Mouse (Mus musculus): ENCODE data around the gene Sva. TPM values are rescaled to one million over a fixed set of nuclear protein-coding genes. Genes with fewer than 3 reads are reported as not detected.

Gene Sva
- polyA plus RNA-seq (2015; fragmentation: Nextera tagmentation; extraction: Ambion mirVana) = not detected in 2 replicates

DNA sequence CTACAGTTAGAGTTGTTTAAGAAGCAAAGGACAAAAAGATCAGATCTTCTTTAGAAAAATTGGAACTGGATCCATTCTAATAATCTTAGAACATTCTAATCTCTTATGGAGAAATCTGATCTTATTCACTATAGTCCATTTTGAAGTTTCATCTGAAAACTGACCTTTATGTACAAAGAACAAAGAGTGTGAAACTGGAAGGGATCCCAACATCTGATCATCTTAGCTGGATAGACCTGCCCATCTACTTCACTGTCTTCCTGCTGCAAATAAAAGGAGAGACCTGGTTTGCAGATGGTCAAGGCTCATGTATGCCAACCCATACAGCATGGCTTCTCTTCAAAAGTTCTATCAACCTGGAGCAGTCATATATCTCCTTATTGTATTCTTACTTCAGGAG, at the start of gene Sva:
TSS of gene Sva (plus strand) at position 301 of the 400 bp plus-strand sequence.
- ATAC-seq (replicated peaks) = no peak
- no peaks in the 10 kb centered on the region for H3K4me1 ChIP-seq
- H3K27me3 ChIP-seq = no peaks in the 10 kb centered on the region
- H3K9me3 ChIP-seq = no peaks in the 10 kb centered on the region
- no peak within 1 kb of the TSS for H3K4me2 ChIP-seq (replicated peaks)
- no peak within 1 kb of the TSS for H3K4me3 ChIP-seq
- no peak within 1 kb of the TSS for H3K27ac ChIP-seq (replicated peaks)
- H3K36me3 ChIP-seq = no peaks in the 10 kb centered on the region
- H3K9ac ChIP-seq (replicated peaks) = no peak within 1 kb of the TSS

Other genes with a start within 250 kb of the Sva start
- not detected in 2 replicates for gene Pip, start 190.9 kb upstream of the Sva start, polyA plus RNA-seq (2015; fragmentation: Nextera tagmentation; extraction: Ambion mirVana)
- not detected in 2 replicates for gene Sval2, start 185.4 kb upstream of the Sva start, polyA plus RNA-seq (2015; fragmentation: Nextera tagmentation; extraction: Ambion mirVana)
- gene Sval1, start 86.8 kb upstream of the Sva start, polyA plus RNA-seq (2015; fragmentation: Nextera tagmentation; extraction: Ambion mirVana) = not detected in 2 replicates
- gene Sval3, start 70.3 kb upstream of the Sva start, polyA plus RNA-seq (2015; fragmentation: Nextera tagmentation; extraction: Ambion mirVana) = not detected in 2 replicates
- not detected in 2 replicates for gene Tas2r139, start 102.5 kb downstream of the Sva start, polyA plus RNA-seq (2015; fragmentation: Nextera tagmentation; extraction: Ambion mirVana)
- gene Tas2r144, start 176.9 kb downstream of the Sva start, polyA plus RNA-seq (2015; fragmentation: Nextera tagmentation; extraction: Ambion mirVana) = not detected in 2 replicates
- 10.7 and 12.0 TPM in 2 replicates for gene Gstk1, start 207.5 kb downstream of the Sva start, polyA plus RNA-seq (2015; fragmentation: Nextera tagmentation; extraction: Ambion mirVana)
- gene Tmem139, start 223.6 kb downstream of the Sva start, polyA plus RNA-seq (2015; fragmentation: Nextera tagmentation; extraction: Ambion mirVana) = 0.22 and 0.24 TPM in 2 replicates
- 61.4 and 62.7 TPM in 2 replicates for gene Casp2, start 226.6 kb downstream of the Sva start, polyA plus RNA-seq (2015; fragmentation: Nextera tagmentation; extraction: Ambion mirVana)
- gene Clcn1, start 248.3 kb downstream of the Sva start, polyA plus RNA-seq (2015; fragmentation: Nextera tagmentation; extraction: Ambion mirVana) = 2.2 and 2.3 TPM in 2 replicates